Mouse (Mus musculus): ENCODE results near the gene Pptc7.

Pptc7 gene

DNA sequence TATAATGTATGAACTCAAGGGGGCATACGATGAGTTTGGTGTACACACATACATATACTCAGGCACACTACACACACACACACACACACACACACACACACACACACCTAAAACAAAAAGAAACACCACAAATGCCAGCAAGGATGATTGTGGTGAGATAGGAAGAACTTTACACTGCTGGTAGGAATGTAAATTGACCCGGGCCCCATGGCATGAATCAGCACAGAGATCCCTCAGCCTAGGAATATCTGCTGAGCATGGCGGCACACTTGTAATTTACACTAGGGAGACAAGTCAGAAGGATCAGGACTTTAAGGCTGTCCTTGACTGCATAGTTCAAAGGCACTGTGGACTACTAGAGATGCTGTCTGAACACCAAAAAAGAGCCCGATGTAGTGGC is 46.1 kb downstream of the Pptc7 start:
- DNase-seq (ENCODE audit: low read depth, low spot score), result no peak

DNA sequence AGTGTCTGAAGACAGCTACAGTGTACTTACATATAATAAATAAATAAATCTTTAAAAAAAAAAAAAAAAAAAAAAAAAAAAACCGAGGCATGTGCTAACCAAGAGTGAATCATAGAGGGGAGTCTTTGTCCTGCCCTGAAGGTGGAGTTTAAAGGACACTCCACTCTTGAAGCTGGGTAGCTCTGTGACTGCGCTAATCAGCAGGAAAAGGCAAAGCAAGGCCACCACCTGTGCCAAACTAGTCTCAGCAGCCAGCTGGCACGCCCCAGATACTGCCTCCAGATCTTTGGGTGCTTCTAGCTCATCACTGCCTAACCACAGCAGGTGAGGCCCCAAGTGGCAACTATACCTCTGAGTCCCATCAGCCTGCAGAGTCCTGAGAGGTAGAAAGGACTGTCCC is 50.5 kb downstream of the Pptc7 start:
- DNase-seq (ENCODE audit: low read depth, low spot score), result no peak

DNA sequence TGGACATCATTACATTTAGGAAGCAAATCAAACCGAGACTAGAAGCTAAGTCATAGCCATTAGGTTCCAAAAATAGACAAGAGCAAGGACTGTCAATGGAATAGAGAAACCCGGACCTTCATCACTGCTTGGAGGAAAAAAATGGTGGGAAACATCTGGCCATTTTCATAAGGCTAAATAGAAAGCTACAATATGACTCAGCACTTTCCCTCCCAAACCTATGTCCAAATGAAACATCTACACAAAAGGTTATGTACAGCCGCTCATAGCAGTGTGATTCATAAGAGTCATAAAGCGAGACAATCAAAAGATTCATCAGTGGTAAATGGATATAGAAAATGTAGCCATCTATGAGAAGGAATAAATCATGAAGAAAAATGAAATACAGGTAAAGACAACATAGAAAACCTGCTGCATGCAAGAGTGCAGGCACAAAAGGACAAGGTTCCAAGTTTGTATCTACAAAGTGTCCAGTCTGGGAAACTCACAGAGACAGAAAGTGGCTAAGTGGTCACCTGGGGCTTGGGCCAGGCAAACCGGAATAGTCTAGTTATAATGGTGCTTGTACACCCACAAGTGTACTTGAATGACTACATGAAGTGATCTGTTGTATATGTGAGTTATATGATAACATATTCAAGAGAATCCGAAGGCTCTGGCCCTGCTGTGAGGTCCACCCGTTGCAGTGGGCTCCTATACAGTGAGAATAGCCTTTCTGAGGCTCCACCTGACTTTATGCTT is 52.6 kb downstream of the Pptc7 start:
- DNase-seq (ENCODE audit: low read depth, low spot score), result no peak

DNA sequence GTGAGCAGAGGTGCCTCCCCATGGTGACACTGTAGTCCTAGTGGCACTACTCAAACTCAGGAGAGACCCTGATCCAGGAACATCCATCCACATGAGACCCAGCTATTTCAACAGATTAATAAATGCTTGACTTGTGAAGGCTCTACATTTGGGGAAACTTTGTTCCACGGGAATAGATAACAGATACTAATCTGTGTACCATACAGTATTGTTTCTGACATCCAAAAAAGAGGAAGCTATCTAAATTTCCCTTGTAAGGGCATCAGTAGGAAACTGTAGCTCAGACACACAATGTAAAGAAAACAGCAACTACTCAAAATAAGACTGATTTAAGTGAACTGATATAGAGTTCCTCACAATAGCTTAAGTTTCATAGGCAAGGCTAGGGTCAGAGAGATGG is 58.7 kb downstream of the Pptc7 start:
- no peak for DNase-seq (ENCODE audit: low read depth, low spot score)

DNA sequence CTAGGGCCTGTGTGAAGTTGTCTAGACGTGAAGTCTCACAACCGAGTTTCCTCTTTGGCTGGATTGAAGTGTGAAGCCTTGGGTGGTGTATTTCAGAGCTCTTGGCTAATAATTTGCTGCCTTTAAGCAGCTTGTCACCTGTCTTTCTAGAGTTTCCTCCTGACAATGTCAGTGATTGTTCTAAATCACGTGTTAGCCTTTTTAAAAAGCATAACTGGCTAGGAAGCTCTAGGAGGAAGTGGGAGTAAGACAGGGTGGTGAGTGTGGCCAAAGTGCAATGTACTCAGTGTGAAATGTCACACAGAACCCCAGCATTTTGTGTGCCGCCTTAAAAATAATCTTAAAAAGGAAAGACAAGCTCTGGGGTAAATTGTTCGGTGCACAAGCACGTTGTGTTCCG is 59.6 kb downstream of the Pptc7 start:
- no peak for DNase-seq (ENCODE audit: low read depth, low spot score)

DNA sequence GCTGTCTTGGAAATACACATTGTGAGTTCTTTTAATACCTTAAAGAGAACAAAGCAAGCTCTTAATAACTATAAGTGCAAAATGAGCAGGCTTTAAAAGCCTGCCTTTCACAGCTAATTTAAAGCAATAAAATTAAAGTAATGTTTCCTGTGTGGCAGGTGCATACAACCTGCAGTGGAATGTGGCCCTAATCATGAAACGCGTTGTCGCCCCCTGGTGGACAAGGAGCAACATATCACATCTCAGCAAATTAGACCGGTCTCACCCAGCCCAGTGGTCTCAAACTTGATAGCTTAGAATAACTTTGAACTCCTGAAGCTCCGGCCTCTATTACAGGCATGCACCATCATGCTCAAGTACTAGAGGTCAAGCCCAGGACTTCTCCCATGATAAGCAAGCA is 60.1 kb downstream of the Pptc7 start:
- DNase-seq (ENCODE audit: low read depth, low spot score), result peak; percentile 42

DNA sequence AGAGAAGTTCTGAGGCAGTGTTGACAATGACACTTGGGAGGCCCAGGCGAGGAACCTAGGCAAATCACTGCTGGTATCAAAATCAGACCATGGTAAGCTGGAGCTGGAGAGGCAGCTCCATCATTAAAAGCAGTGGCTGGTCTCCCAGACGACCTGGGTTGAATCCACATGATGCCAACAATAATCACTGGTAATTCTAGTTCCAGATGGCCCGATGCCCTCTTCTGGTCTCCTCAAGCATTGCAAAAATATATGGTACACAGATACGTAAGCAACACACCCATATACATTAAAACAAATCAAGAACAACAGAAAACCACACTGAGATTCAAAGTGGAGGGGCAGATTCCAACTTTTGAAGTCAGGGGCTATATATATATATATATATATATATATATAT is 61.6 kb downstream of the Pptc7 start:
- DNase-seq (ENCODE audit: low read depth, low spot score), result no peak

DNA sequence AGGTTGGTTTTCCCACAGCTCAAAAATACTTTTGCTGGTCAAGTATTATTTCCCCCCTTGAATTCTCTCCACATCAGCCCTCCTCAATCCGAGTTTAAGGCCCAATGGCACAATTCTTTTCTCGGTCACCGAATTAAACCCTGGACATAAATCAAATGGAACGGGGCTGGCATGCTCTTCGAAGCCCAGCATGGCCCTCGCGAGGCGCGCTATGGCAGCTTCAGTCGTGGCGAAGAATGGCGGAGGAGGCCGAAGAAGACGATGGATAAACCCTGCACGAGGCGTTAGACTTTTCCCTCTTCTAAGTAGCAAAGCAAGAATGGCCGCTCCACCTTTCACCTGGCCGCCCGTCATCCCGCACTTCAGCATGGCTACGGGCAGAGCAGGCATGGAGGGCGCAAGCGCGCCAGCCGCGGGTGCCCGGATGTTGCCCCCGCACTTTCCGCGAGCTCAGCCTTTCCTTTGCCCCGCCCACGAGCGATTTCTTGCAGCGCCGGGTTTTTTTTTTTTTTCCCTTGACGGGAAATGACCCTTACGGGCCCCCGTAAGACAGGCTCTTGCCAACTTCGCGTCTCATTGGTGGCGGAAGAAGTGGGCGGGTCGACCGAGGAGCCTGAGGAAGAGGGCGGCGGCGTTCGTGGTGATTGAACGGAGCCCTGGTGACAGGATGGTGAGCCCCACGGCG is 69.8 kb downstream of the Pptc7 start, which contains the start of the genes Rad9b and Vps29:
Rad9b (minus strand) TSS at position 427 of the 685 bp plus-strand sequence.
Vps29 (plus strand) TSS at position 563 of the 685 bp plus-strand sequence.
- DNase-seq (ENCODE audit: low read depth, low spot score), result peak; percentile 98

DNA sequence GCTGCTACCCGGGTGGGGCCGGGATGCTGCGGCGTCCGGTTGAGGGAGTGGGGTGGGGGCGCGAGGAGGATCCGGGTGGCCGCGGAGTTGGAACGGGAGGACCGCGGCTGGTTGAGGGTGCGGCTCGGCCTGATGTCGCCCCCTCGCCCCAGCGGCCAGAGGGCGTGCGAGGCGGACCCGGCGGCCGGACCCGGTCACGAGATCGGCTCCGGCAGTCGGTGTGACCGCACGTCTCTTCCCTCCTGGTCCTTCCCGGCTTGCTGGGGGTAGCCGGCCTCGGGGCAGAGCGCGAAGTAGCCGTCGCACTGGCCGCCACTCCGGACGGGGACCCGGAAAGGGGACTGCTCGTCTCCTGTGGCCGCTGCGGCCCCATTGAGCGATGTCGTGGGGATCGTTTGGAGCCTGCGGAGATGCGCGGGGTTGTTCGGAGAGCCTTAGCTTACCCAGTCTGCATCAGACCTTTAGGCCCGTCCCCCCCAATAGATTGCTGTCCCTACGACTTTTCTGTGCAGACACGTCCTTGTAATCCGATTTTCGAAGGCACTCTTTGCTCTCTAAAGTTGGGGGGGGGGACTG is 70.4 kb downstream of the Pptc7 start:
- no peak for DNase-seq (ENCODE audit: low read depth, low spot score)

DNA sequence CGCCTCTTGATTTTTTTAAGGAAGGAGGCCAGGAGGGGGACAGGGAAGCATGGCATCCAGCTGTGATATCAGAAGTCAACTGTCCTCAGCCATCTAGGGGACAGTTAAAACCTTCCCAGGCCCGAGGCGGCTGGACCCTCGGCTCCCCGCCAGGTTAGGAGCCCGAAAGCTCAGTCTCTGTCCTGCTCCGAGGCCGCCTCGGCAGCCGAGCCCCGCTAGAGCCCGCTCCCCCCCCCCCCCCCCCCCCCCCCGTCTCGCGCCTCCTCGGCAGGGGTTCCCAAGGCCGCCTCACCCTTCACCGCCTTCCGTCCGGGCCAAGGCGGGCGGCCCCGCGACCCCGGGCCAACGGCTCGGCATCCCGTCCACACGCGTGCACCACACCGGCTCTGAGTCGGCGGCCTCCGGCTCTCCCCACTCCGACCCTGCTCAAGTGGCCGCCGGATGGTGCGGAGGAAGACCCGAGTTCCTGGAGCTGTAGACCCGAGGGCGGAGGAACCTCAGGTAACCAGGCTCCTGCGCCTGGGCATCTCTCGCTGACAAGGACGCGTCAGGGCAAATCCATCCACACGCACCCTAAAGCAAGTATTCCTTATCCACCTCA is 87.5 kb downstream of the Pptc7 start, which contains the start of gene Gpn3:
Gpn3 (plus strand) TSS at position 286 of the 601 bp plus-strand sequence.
- peak; percentile 59 for DNase-seq (ENCODE audit: low read depth, low spot score)

DNA sequence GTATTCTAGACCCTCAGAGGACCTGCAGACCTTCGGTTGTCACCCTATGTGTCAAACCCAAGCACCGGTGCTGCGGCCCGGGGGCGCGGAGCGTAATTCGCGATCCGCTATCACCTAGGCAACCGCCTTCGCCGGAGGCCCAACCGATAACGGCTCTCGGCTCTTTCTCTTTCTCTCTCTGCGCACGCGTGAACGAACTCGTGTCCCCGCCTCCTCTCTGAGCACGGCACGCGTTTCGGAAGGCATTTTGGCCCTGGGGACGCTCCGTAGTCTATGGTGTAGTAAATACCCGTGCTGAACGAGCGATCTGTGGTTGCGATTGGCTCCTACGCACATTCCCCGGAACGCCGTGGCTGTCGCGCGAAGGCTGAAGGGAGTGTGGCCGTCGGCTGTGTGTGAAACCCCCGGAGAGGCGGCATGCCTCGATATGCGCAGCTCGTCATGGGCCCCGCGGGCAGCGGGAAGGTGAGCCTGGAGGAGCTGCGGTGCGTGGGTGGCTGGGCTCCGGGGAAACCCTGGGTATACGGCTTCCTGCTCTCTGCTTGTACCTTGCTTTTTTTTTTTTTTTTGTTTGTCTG is 88.1 kb downstream of the Pptc7 start, which contains the start of gene Fam216a:
Fam216a (minus strand) TSS at position 173 of the 578 bp plus-strand sequence.
- peak; percentile 97 for DNase-seq (ENCODE audit: low read depth, low spot score)

DNA sequence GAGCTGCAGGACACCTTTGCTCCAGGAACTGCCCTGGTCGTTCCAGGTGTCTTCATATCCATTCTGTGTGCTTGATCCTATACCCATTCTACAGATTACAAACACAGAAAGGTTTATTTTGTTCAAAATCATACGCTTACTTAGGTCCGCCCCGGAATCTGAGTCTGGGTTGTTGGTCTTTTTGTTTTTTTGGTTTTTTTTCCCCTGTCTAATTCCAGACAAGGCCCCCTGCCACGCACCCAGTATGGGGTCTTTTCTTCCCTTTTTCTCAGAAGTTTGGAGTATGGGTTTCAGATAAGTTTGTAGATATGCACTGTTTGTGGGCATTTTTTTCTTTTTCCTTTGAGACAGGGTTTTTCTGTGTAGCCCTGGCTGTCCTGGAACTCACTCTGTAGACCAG is 88.7 kb downstream of the Pptc7 start:
- no peak for DNase-seq (ENCODE audit: low read depth, low spot score)
